Mouse (Mus musculus) midbrain, embryonic 13.5 days (tissue): ENCODE measurements around the gene Cipc. TPM values are rescaled to one million over a fixed set of nuclear protein-coding genes. Genes with fewer than 3 reads are reported as not detected.

ENCODE experiments used
- ATAC-seq: fragments of 200-750 bp; cut with Nextera tagmentation; 2 replicates; pipeline ENCODE4 v1.8.0; 2017; ENCODE audit warnings: mild to moderate bottlenecking, moderate TSS enrichment, moderate library complexity
- H3K27ac ChIP-seq: fragments of 300-500 bp; sonication (generic); 2 replicates; pipeline ENCODE4 v1.5.1; 2015; ENCODE audit warnings: inconsistent platforms, mild to moderate bottlenecking, moderate library complexity
- H3K27me3 ChIP-seq: fragments of 300-500 bp; sonication (generic); 2 replicates; pipeline ENCODE4 v1.6.1; 2015; ENCODE audit warnings: mild to moderate bottlenecking, inconsistent platforms
- H3K36me3 ChIP-seq: fragments of 300-500 bp; sonication (generic); 2 replicates; pipeline ENCODE4 v1.6.1; 2015; ENCODE audit warnings: mild to moderate bottlenecking, inconsistent platforms
- H3K4me1 ChIP-seq: fragments of 300-500 bp; sonication (generic); replicated peaks from 2 replicates; pipeline ENCODE4 v1.6.1; 2015; ENCODE audit warnings: inconsistent platforms
- H3K4me2 ChIP-seq: fragments of 300-500 bp; sonication (generic); replicated peaks from 2 replicates; pipeline ENCODE4 v1.6.1; 2015; ENCODE audit warnings: moderate library complexity, mild to moderate bottlenecking, inconsistent platforms
- H3K4me3 ChIP-seq: fragments of 300-500 bp; sonication (generic); replicated peaks from 2 replicates; pipeline ENCODE4 v1.5.1; 2015; ENCODE audit warnings: mild to moderate bottlenecking, inconsistent platforms
- H3K9ac ChIP-seq: fragments of 300-500 bp; sonication (generic); replicated peaks from 2 replicates; pipeline ENCODE4 v1.6.1; 2015; ENCODE audit warnings: mild to moderate bottlenecking, inconsistent platforms
- H3K9me3 ChIP-seq: fragments of 300-500 bp; sonication (generic); 2 replicates; pipeline ENCODE4 v1.6.1; 2016; ENCODE audit warnings: mild to moderate bottlenecking, inconsistent platforms
- WGBS: fragments of 180-500 bp; shearing (Covaris S2); methylation state at CpG from one replicate; pipeline ENCODE4 v1.1.7; 2015; 5-methylcytosine and 5-hydroxymethylcytosine counted together
- polyA plus RNA-seq: library from polyadenylated mRNA; unstranded; fragments of >200 nt; fragmentation: Nextera tagmentation; extraction: Ambion mirVana; gene quantifications from 2 replicates; pipeline ENCODE4 v1.2.1, GENCODE M21; 2015

Cipc gene
- polyA plus RNA-seq, 1 experiment from 2014 or later, result 51.2 TPM

DNA sequence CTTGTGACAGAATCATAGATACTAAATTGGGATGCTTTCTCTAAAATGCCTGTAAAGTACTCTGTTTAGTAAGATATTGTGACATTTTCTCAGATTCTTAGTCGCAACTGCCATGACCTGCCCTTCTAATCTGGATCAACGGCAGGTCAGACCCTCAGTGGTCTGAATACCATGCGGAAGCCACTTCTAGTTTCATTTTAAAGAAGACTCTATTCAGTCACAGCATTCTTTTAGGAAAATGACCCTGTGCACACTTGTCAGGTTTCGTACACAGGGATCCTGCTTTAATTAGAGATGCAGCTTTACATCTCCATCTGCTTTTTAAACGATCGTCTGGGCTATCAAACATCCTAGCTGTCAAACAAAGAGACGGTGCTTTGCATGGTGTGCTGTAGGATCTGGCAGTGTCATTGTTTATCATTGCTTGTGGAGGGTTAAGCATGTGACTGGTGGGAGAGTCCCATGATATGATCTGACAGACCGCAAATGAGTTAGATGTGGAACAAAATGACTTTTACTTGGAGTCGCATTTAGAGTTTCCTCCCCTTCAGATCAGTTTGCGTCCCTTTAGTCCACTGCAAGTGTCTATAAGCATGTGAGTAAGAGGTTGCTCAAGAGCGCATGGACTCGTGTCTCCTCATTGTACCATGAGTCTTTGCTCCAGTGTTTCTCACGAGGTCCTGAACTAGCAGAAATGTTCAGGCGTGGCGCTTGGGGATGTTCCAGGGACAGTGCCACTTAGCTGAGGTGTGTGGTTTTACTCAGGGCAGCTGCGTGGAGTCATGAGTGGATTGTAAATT is 3.5 kb downstream of the Cipc start:
- no peaks in the 10 kb centered on the region for H3K9me3 ChIP-seq
- peaks cover 54% of the 10 kb centered on the region for H3K4me1 ChIP-seq
- WGBS, result 67% methylated on average over 16 of the region's 16 CpGs
- no peaks in the 10 kb centered on the region for H3K27me3 ChIP-seq
- H3K4me2 ChIP-seq, result peak overlapping the region; percentile 35
- H3K36me3 ChIP-seq, result peaks cover 25% of the 10 kb centered on the region
- H3K9ac ChIP-seq, result peak overlapping the region; percentile 56
- peak overlapping the region; percentile 51; the same call in 1 of the 2 replicates for H3K27ac ChIP-seq
- H3K4me3 ChIP-seq, result no peak overlapping the region
- ATAC-seq, result no peak

DNA sequence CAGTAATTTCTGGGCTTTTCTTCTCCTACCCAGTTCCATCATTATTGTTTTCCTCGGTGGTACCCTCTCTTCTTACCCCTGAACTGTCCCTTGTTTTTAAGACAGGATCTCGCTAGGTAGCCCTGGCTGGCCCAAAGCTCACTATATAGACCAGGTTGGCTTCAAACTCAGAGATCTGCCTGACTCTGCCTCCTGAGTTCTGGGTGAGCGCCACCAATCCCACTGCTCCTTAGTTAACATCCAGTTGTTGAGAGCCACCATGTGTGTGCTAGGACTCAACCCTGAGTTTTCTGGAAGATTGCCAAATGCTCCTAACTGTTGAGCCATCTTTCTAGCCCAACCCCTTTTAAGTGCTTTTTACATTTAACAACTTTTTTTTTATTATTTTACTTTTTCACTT is 4.1 kb downstream of the Cipc start:
- H3K9me3 ChIP-seq, result no peaks in the 10 kb centered on the region
- H3K4me2 ChIP-seq, result no peak overlapping the region
- ATAC-seq, result no peak
- H3K9ac ChIP-seq, result no peak overlapping the region
- 98% methylated on average over 3 of the region's 3 CpGs for WGBS
- H3K4me1 ChIP-seq, result peaks cover 49% of the 10 kb centered on the region
- H3K27me3 ChIP-seq, result no peaks in the 10 kb centered on the region
- peaks cover 31% of the 10 kb centered on the region for H3K36me3 ChIP-seq
- no peak overlapping the region for H3K4me3 ChIP-seq
- H3K27ac ChIP-seq, result no peak overlapping the region

DNA sequence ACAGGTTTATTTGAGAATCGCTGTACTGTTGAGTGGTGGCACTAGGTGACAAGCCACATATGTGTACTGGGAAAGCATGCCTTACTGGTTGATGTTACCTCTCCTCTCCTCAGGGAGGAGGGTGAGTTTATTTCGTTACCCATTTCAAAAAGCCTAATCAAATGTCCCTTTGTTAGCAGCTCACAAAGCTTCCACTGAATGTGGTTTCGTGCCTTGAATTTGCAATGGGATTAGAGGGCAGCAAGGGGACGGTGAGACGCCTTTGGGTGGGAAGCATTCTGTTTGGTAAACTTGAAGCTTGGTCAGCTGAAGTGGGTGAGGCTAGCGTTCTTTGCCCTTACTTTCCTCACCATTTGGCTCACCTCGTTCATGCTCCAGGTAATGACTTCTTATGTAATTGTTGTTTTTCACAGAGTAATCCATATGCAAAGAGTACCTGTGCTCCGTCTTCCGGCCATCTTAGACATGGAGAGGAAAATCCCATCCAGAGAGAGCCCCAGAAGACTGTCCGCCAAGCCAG is 5.5 kb downstream of the Cipc start:
- WGBS, result 59% methylated on average over 10 of the region's 10 CpGs
- Histone ChIP-seq H3K4me2 (no peak overlapping the region), H3K27ac (peak overlapping the region; percentile 57), H3K9me3 (no peaks in the 10 kb centered on the region), H3K9ac (no peak overlapping the region), H3K27me3 (no peaks in the 10 kb centered on the region), H3K36me3 (peaks cover 42% of the 10 kb centered on the region), H3K4me1 (peaks cover 43% of the 10 kb centered on the region), H3K4me3 (no peak overlapping the region)
- ATAC-seq, result no peak

DNA sequence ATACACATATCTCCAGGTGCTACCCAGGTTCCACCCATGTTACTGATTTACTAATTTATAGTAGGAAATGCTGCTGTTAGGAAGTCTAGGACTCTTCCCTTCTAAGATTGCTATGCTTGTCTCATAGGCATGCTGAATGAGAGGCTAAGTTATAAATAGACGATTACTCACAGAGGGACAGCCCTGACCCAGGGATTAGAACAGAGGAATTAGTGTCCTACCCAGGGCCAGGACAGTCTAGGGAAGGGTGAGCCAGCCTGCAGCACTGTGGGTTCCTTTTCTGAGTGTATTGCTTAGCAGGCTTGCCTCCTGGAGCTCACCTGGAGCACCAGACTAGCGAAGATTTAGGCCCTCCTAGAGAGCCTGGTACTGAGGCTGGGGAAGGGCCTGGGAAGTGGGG is 9.1 kb downstream of the Cipc start:
- H3K9me3 ChIP-seq, result no peaks in the 10 kb centered on the region
- 93% methylated on average over 2 of the region's 2 CpGs for WGBS
- no peak overlapping the region for H3K4me3 ChIP-seq
- ATAC-seq, result no peak
- no peak overlapping the region for H3K27ac ChIP-seq
- H3K36me3 ChIP-seq, result peaks cover 76% of the 10 kb centered on the region
- H3K9ac ChIP-seq, result no peak overlapping the region
- H3K4me2 ChIP-seq, result no peak overlapping the region
- no peaks in the 10 kb centered on the region for H3K27me3 ChIP-seq
- H3K4me1 ChIP-seq, result peaks cover 12% of the 10 kb centered on the region

DNA sequence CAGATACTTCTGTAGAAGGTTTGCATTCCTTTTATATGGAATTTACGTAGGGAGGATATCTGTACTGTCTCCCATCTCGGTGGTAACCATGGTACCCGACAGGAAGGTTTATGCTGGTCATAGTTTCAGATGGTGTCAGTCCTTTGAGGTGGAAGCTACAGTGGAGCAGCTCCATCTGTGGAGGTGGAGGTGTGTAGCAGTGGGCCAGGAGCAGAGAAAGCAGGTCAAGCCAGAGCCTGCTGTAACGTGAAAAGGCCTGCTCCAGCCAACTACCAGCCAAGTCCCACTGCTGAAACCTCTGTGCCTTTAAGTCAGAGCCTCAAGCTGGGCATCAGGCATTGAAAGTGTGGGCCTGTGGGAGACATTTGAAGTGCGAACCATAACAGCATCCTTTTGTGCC is 11.7 kb downstream of the Cipc start:
- Histone ChIP-seq H3K4me1 (no peaks in the 10 kb centered on the region), H3K36me3 (peaks cover 90% of the 10 kb centered on the region), H3K4me3 (no peak overlapping the region), H3K9ac (no peak overlapping the region), H3K27ac (no peak overlapping the region), H3K27me3 (no peaks in the 10 kb centered on the region), H3K9me3 (no peaks in the 10 kb centered on the region), H3K4me2 (no peak overlapping the region)
- ATAC-seq, result no peak
- 92% methylated on average over 5 of the region's 5 CpGs for WGBS

DNA sequence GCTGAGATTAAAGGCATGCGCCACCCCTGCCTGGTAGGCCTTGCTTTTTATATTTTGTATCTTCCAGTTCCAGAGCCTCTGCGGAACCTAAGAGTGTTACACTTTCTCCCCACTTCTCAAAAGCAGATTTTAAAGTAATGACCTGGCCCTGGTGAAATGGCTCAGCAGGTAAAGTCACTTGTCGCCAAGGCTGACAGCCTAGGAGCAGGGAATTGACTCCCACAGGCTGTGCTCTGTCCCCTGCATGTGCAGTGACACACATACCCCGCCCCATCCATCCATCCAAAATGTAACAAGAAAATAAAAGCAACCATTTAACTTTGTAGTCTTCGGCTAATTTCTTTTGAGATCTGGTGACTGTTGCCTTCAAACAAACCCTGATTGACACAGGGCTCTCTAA is 12.8 kb downstream of the Cipc start:
- H3K4me3 ChIP-seq, result no peak overlapping the region
- no peaks in the 10 kb centered on the region for H3K9me3 ChIP-seq
- 97% methylated on average over 5 of the region's 5 CpGs for WGBS
- no peak overlapping the region for H3K9ac ChIP-seq
- no peak overlapping the region for H3K27ac ChIP-seq
- H3K27me3 ChIP-seq, result no peaks in the 10 kb centered on the region
- peaks cover 91% of the 10 kb centered on the region for H3K36me3 ChIP-seq
- no peak overlapping the region for H3K4me2 ChIP-seq
- no peak for ATAC-seq
- no peaks in the 10 kb centered on the region for H3K4me1 ChIP-seq

DNA sequence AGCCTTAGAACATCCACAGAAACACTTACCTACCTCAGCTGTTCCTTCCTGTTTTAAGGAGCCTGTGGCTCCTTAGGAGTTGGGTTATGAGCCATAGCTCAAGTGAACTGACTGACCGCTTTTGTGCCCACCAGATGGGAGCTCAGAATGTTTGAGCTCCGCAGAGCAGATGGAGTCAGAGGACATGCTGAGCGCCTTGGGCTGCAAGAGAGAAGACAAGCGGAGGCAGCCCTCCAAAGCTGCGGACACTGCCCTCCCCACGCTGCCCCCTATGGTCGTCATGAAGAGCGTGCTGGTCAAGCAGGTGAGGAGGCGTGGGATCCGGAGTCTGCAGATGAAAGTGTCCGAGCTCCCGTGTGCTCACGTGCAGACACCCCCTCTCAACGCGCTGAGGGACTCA is 13.3 kb downstream of the Cipc start:
- H3K36me3 ChIP-seq, result peaks cover 92% of the 10 kb centered on the region
- H3K9ac ChIP-seq, result no peak overlapping the region
- WGBS, result 91% methylated on average over 15 of the region's 15 CpGs

DNA sequence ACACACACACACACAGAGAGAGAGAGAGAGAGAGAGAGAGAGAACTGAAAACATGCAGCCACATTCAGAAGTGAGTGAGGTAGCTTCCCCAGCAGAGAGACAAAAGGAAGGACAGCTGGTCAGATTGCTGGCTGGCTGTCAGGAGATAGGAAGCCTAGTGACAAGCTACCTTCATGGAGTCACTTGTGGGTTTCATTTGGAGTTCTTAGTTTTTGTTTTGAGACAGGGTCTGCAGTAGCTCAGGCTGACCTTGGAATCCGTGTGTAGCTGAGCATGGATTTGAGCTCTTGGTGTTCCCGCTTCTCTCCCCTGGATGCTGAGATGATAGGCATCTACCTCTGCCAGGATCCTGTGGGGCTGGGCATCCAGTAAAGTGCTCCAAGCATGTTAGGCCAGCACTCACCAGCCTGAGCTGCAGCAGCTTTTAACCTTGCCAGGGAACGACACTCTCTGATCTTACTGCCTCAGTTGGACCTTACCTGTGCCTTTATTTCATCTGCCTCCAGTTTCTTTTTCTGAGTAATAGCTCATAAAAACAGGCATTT is 14.0 kb downstream of the Cipc start:
- H3K9me3 ChIP-seq, result no peaks in the 10 kb centered on the region
- H3K27me3 ChIP-seq, result no peaks in the 10 kb centered on the region
- H3K27ac ChIP-seq, result no peak overlapping the region
- peaks cover 89% of the 10 kb centered on the region for H3K36me3 ChIP-seq
- no peak for ATAC-seq
- H3K4me3 ChIP-seq, result no peak overlapping the region
- no peak overlapping the region for H3K9ac ChIP-seq
- no peaks in the 10 kb centered on the region for H3K4me1 ChIP-seq
- 84% methylated on average over 3 of the region's 3 CpGs for WGBS
- no peak overlapping the region for H3K4me2 ChIP-seq

More for the DNA sequence above, 13.3 kb downstream of the Cipc start:
- no peaks in the 10 kb centered on the region for H3K27me3 ChIP-seq
- H3K27ac ChIP-seq, result no peak overlapping the region
- ATAC-seq, result no peak
- H3K4me3 ChIP-seq, result no peak overlapping the region
- no peaks in the 10 kb centered on the region for H3K9me3 ChIP-seq
- no peaks in the 10 kb centered on the region for H3K4me1 ChIP-seq
- H3K4me2 ChIP-seq, result no peak overlapping the region

DNA sequence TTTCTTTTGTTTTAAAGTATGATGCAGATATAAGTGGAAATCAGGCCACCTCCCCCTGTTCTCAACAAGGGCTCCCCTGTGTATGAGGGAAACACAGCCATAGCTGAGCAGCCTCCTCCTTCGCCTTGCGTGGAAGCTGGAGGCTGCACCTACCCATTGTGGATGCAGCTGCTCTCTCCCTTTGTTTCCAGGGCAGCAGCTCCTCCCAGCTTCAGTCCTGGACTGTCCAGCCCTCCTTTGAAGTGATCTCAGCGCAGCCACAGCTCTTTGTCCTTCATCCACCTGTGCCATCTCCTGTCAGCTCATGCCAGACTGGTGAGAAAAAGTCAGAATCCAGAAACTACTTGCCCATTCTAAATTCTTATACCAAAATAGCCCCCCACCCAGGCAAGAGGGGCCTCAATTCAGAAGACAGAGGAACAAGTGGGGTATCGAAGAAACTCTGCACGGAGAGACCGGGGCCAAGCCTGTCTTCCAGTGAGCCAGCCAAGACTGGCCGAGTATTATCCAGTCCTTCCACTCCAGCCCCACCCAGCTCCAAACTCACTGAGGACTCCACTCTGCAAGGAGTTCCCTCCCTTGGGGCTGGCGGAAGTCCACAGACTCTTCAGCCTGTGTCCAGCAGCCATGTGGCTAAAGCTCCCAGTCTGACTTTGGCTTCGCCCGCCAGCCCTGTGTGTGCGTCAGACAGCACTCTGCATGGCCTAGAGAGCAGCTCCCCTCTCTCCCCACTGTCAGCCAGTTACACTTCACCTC is 14.9 kb downstream of the Cipc start:
- no peak overlapping the region for H3K4me3 ChIP-seq
- 72% methylated on average over 11 of the region's 11 CpGs for WGBS
- H3K4me1 ChIP-seq, result no peaks in the 10 kb centered on the region
- no peaks in the 10 kb centered on the region for H3K27me3 ChIP-seq
- no peak overlapping the region for H3K27ac ChIP-seq
- peaks cover 80% of the 10 kb centered on the region for H3K36me3 ChIP-seq
- no peak overlapping the region for H3K9ac ChIP-seq
- no peak; the same call in 1 of the 2 replicates for ATAC-seq
- no peaks in the 10 kb centered on the region for H3K9me3 ChIP-seq
- H3K4me2 ChIP-seq, result no peak overlapping the region

DNA sequence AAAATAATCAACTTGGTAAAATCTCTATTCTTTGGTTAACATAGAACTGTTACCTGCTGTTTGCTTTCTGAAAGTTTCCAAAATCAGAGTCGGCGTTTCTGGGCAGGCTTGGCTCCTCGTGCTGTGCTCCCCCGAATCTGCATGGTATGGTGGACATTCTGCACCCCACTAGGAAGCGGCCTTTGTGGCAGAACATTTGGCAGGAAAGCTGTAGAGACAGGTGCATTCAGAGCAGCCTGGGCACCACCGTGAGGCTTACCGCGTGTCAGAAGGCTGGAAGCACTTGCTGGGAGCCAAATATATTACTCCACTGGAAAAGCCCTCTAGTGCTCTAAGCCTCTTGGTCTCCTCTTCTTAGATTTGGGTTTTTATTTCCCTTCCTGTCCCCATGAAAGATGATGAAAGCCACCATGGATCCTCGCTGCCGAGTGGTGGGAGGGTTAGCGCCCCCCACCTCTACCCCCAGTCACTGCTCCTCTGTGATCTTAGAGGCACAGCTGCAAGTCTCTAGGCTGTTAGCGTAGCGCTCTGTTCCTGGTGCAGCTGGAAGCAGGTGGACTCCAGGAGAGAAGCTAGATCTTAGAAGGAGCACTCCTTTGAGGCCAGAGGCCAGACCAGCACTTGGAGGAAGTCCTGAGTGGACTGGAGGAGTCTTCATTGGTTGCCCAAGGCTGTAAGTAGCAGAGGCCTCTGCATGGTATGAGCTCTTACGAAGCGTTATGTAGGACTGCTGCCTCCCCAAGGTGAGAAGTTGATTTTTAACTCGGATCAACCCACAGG is 17.6 kb downstream of the Cipc start:
- H3K36me3 ChIP-seq, result peaks cover 57% of the 10 kb centered on the region
- no peak overlapping the region for H3K4me2 ChIP-seq
- no peaks in the 10 kb centered on the region for H3K9me3 ChIP-seq
- no peak overlapping the region for H3K9ac ChIP-seq
- WGBS, result 93% methylated on average over 16 of the region's 16 CpGs
- peaks cover 10% of the 10 kb centered on the region for H3K4me1 ChIP-seq
- no peak overlapping the region for H3K27ac ChIP-seq
- ATAC-seq, result no peak
- no peak overlapping the region for H3K4me3 ChIP-seq
- H3K27me3 ChIP-seq, result no peaks in the 10 kb centered on the region

DNA sequence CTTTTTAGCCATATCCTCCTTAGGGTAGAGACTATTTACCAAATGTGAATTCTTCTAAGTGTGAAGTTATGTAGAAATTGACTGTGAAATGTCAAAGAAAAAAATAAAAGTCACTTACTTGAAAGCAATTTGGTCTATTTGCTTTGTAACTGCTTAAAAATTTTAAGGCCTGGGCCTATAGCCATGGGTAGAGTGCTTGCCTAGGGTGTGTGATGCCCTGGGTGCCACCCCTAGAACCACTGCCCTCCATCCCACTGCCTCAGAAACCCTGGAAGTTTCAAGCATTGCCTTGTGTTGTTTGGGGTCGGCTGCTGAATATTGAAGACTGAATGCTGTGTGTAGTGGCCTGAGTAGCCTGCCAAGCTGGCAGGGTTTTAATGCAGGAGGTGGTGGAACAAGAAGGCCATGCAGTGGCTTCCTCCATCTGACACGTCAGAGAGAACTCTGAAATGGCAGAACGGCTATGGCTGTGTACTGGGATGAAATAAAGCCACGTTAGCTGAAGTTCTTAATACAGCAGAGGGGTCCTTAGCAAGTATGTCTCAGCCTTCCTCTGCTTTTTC is 18.5 kb downstream of the Cipc start:
- no peaks in the 10 kb centered on the region for H3K27me3 ChIP-seq
- 92% methylated on average over 4 of the region's 4 CpGs for WGBS
- H3K36me3 ChIP-seq, result peaks cover 48% of the 10 kb centered on the region
- no peak overlapping the region for H3K4me3 ChIP-seq
- no peak for ATAC-seq
- H3K27ac ChIP-seq, result no peak overlapping the region
- H3K4me1 ChIP-seq, result peaks cover 10% of the 10 kb centered on the region
- no peak overlapping the region for H3K9ac ChIP-seq
- H3K9me3 ChIP-seq, result no peaks in the 10 kb centered on the region
- no peak overlapping the region for H3K4me2 ChIP-seq
